Mouse (Mus musculus): ENCODE results near the gene Hoxa2.

The Hoxa2 gene

DNA sequence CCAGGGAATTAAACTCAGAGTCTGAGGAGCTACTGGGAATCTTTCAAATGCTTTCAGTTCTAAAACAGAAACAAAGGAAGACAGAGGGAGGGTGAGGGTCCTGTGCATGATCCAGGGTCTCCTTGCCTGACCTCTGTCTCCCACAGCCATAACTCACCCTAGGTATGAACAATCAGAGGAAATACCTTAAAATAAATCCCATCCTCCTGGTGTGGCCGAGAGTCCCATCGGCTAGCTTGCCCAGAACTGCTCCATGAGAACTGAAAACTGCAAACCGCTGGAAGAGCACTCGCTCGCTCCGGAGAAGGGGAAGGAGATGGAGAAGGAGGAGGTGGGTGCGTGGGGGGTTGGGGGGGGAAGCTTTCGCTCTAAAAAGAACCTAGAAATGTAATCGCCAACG, 15.1 kb upstream of the Hoxa2 start:
- no peak for DNase-seq (ENCODE audit: low spot score)

DNA sequence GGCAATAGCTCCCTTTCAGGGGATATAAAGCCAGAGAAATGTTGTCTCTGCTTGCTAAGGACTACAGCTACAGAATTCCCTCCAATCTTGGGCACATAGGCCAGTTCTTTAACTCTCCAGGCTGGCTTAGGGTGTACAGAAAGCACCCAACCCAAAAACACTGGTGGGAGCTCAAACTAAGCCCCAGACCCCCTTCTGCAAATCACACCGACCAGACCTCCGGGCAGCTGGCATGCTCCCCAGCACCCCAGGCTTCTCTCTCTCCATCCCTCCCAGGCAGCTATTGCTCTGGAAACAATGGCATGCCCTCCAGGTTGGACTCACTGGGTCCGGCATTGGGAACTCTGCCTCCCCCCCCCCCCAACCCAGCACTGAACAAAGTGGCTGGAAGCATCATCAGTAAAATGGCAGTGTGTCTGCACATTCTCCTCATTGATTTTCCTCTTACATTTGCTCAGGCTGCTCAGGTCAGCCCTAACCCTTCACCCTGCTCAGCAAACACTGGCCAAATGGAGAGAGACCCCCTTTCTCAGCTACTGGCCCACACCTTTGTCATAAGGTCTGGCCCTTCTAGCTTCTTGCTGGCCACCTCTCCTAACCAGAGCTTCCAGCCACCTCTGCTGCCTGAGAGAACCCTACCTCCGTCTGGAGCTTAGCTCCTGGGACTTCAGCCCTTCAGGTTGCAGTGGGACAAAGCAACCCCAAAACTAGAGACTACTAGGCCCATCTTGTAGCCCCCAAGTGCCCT, 14.5 kb upstream of the Hoxa2 start:
- DNase-seq (ENCODE audit: low spot score) = no peak

DNA sequence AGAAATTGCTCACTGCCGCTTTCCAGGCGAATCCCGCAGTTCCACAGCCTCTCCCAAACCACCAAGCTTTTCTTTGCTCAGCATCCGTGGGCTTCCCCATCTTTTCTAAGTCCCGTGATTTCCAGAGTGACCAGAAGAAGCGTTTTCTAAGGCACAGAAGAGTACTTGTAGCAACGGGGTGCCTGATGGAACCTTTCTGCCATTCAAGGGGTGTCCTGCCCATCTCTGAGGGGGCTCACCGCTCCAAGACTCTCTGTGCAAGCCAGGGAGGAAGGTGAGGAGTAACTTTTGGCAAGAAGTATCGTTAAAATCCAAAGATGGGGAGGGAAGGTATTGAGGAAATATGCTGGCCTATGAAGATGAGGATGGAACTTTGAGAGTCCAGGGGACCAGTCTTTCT, 13.2 kb upstream of the Hoxa2 start:
- no peak for DNase-seq (ENCODE audit: low spot score)

DNA sequence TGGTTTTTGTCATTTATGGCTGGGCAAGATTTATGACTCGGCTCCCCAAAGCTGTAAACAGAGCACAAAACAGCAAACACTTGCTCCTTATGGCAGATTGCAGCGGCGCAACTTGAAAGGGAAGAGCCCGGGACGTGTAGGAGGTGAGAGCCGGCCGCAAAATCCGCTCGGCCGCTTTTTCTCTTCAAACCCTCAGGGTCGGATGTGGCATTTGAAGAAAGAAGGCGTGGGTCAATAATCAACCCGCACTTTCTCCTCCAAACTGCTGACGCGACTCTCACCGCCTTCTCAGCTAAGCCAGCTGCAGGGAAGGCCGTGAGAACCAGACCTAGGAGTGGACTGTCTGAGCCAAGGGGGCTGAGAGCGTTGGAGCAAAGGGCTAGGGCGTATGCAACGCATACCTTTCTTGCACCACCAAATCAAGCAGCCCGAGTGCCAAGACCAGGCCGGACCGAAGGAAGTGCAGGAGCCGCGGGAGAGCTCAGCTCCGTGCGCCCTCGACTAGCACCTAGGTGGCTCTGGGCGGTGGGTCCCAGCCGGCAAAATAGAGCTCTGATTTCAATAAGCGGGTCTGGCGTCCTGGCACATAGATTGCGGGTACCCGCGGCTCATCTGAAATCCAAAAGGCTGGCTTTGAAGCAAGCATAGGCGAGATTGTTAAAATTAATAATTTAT, 12.6 kb upstream of the Hoxa2 start, which contains the start of gene 5730596B20Rik:
Gene 5730596B20Rik (plus strand): TSS at position 438 of the 675 bp plus-strand sequence.
- DNase-seq (ENCODE audit: low spot score) = no peak

DNA sequence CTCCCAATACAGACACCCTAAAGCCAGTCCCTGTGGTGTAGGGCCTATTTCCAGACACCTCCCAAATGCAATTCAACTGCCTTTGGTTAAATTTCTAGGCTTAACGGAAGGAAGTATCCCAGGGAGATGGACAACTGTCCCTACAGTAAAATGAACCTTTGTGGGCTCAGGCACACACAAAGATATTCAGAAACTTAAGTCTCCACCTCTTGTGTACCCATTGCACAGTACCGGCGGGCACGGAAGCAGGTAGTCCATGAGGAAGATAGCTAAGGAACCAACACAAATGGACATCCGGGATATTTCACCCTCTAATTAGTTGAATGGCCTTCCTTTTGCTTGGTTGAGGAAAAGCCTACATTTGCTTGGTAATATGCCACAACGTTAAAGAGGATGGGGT, 11.8 kb upstream of the Hoxa2 start:
- DNase-seq (ENCODE audit: low spot score) = no peak

DNA sequence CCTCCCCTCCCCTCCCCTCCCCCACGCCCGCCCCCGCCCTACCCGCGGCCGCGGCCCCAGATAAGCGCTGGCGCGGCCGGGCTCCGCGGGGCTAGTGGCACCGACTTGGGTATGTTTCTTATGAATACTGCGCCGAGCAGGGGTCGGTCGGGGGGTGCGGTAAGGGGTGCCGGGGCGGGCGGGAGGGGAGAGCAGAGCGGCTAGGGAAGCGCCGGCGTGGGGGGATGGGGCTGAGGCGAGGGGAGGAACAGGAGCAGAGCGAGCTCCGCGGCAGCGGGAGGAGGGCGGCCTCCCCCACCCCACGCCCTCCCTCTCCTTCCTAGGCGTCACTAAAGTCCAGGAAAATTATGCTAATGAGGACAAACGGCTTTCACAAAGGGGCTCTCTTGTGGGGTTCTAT, 11.2 kb upstream of the Hoxa2 start:
- no peak for DNase-seq (ENCODE audit: low spot score)

- DNase-seq (ENCODE audit: low spot score) = no peak
These were observed 10.5 kb upstream of the Hoxa2 start for GRCm38 (mm10) chr6:52174968-52175751.

DNA sequence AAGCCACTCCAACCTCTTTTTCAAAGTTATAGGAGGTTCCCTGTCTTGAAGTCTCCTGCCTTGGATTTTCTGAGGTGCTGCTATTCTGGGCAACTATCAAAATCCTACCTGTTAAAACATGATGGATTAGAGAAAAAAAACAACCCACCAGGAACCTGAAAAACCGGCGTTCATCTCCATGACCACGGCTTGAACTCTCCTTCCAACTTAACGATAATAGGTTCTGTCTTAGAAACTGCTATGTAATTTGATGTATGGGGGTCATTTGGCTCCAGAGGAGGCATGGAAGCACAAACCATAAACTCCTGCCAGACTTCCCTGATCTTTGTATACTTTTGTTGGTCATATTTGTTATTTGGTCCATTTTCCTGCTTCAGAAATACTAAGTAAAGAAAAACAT, 9.0 kb upstream of the Hoxa2 start:
- DNase-seq (ENCODE audit: low spot score) = no peak

GRCm38 (mm10) chr6:52172501-52172900, 7.9 kb upstream of the Hoxa2 start:
- DNase-seq (ENCODE audit: low spot score) = peak; percentile 83

GRCm38 (mm10) chr6:52171938-52172337, 7.3 kb upstream of the Hoxa2 start:
- DNase-seq (ENCODE audit: low spot score) = no peak

GRCm38 (mm10) chr6:52171331-52171730, 6.7 kb upstream of the Hoxa2 start:
- DNase-seq (ENCODE audit: low spot score) = no peak

GRCm38 (mm10) chr6:52170898-52171223, 6.2 kb upstream of the Hoxa2 start:
- DNase-seq (ENCODE audit: low spot score) = no peak

GRCm38 (mm10) chr6:52170166-52170897, 5.7 kb upstream of the Hoxa2 start:
- DNase-seq (ENCODE audit: low spot score) = no peak

- no peak for DNase-seq (ENCODE audit: low spot score)
These were observed 5.0 kb upstream of the Hoxa2 start for GRCm38 (mm10) chr6:52169499-52170165.

DNA sequence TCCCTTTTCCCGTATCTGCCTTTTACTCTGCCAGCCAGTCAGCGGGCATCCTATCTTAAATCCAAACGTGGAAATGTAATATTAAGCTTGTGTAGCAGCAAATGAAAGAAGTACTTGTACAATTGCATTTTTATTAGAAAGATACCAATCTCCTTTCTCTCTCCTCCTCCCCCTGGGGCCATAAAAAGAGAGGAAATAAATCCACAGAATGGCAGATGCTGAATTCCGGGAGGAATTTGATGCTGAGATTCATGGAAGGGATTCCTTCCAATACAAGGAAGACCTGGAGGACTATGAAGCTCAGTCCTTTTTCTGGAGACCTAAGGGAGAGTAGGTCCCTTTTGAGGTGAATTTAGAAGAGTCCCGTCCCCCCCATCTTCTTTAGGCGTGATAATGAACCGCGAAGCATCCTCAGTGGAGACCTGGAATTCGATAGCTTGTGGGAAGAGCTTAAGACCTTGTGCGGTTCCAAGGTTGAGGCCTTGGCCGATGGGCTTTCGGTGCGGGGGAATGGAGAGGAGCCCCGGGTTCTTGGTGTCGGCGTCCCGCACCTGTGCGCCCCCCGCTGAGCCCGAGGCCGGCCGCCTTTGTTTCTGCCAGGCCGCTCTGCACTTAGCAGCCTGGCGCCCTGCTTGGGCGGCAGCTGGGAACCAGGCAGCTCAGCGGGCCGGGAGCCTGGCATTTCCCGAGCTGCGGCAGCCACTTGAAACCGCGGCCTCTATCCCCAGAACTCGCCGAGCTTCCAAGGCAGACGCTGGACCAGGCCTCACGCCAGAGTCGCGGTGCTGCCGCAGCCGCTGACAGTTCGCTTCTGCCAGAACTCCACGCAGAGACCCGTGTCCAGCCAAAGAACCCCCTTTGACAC, 3.8 kb upstream of the Hoxa2 start:
- no peak for DNase-seq (ENCODE audit: low spot score)

DNA sequence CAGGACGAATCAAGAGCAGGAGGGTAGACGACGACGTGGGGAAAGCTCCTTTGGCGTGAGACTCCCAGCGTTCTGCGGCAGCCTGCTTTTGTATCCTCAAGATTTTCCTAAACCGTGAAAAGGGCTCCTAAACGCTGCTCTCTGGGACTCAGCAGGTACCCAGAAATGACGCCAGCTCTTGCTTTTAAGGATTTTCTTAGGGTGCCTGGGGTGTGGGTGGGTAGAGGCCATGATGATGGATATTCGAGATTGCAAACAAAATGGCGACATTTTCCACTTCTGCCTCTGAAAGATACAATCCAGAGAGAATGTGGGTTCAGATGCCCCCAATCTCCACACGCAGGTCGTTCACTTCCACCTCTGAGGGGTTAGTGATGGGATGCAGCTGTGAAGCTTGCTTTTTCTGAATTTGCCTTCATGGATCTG, 3.1 kb upstream of the Hoxa2 start:
- no peak for DNase-seq (ENCODE audit: low spot score)

GRCm38 (mm10) chr6:52167176-52167575, 2.5 kb upstream of the Hoxa2 start:
- DNase-seq (ENCODE audit: low spot score) = no peak

DNA sequence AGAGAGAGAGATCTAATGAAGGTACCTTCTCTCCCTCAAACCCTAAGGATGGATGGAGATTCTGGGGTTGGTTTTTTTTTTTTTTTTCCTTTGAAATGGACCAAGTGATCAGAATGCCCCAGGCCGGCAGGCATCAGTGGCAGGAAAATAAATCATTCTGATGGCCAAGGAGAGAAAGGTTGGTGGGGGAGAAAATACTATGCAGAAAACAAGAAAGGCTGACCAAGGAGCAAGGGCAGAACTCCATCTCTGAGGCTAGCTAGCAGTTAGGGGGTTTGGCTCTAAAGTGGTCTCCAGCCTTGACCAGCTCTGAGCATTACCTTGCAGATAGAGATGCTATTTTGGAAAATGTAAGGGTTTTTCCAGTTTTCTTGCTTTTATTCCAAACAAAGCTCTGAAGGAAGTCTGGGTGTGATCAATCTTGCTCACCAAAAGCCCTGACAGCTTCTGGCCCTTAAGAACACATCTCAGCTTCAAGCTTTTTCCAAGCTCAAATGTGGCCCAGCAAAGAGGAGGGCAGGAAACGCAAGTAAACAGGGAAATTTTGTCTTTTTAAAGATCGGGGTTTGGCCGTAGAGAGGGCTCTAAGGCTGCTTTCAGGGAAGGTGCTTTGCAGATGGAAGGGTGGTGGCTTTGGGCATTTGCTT, 1.9 kb upstream of the Hoxa2 start:
- DNase-seq (ENCODE audit: low spot score) = no peak

DNA sequence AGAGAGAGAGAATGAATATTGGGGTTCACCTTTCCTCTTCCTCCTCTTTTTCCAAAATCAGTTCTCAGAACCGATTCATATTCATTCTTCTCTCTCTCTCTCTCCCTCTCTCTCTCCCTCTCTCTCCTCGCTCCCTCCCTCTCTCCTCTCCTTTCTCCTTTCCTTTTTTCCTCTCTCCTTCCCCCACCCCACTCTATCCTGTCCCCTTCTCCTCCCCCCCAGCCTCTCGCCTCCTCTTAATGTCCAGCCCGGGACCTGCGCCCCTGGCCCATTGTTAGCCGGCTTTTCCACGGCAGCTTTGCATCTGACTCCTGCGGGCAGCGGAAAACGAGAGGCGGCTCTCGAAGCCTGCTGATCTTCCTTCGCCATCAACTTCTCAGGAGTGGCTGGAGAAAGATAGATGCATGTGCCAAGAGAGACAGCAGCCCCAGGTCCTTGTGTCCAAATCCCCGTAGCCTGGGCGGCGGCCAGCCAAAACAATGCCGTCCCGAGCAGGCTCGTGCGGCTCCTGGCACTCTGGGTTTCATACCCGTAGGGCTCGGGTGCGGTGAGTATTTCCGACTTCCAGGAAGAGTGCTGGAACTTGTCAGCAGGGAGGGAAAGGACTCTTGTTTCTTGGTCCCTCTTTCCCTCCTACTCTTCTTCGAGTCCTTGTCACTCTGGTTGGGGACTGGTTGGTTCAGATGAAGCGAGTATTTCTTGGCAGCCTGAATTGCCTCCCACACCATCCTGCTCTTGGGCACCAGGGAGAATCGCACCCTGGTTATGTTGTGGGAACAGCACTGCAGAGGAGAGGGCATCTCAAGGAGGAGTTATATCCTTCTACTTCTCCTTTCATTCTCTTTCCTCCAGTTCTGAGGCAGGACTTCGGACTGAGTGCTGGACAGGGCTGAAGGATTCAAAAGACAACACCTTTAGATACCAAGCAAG, 1.1 kb upstream of the Hoxa2 start:
- DNase-seq (ENCODE audit: low spot score) = no peak
